Mouse (Mus musculus): ENCODE measurements around the gene Nap1l2. TPM values are rescaled to one million over a fixed set of nuclear protein-coding genes. Genes with fewer than 3 reads are reported as not detected.

Nap1l2 gene
- total and polyA plus RNA-seq, 2 experiments from 2014 or later: 45.0 to 96.5 TPM

DNA sequence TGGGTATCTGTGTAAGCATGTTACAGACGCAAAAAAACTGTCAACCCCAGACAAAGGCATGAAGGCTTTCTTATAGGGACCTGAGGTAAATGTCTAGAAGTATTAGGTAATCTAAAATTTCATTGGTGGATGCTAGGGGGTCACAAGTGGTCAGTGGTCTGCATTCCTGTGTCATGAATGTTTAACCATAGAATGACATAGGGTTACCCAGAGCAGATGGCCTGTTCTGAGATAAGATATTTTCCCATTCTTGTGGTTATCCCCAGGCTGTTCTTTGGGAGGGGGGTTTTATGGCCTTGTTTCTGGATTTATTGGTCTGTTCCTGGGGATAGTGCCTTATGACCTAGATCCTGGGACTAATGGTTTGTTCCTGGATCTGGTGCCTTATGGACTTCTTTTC, 30.3 kb downstream of the Nap1l2 start:
- Histone ChIP-seq H3K27me3 (ENCODE audit: insufficient read depth, low read length) (peaks cover 20% of the 10 kb centered on the region; the same call in 1 of the 2 replicates), H3K4me3 (ENCODE audit: low read depth, low read length) (no peak overlapping the region), H3K36me3 (ENCODE audit: insufficient read depth, low read length) (no peaks in the 10 kb centered on the region), H3K9ac (replicated peaks; ENCODE audit: low read length, poor library complexity, severe bottlenecking) (no peak overlapping the region), H3K27ac (ENCODE audit: low read depth, low read length) (no peak overlapping the region), H3K4me1 (ENCODE audit: insufficient read depth, low read length) (no peaks in the 10 kb centered on the region), H3K4me2 (ENCODE audit: low read depth, low read length, poor library complexity, severe bottlenecking) (no peak overlapping the region), H3K9me3 (ENCODE audit: low read length) (no peaks in the 10 kb centered on the region)
- TF ChIP-seq CTCF (IDR thresholded peaks at IDR 0.05): no peak
- ATAC-seq (ENCODE audit: low FRiP score) (no peak), DNase-seq (ENCODE audit: low spot score) (no peak)
- 77% methylated on average over 1 of the region's 1 CpGs for WGBS

DNA sequence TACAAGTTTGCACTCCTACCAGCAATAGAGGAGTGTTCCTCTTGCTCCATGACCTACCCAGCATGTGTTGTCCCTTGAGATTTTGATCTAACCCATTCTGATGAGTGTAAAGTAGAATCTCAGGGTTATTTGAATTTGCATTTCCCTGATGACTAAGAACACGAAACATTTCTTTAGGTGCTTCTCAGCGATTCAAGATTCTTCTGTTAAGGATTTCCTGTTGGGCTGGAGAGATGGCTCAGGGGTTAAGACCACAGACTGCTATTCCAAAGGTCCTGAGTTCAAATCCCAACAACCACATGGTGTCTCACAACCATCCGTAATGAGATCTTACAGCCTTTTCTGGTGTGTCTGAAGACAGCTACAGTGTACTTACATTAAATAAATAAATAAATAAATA, 47.9 kb downstream of the Nap1l2 start:
- no peak for TF ChIP-seq CTCF (IDR thresholded peaks at IDR 0.05)
- no peaks in the 10 kb centered on the region for H3K27me3 ChIP-seq (ENCODE audit: insufficient read depth, low read length)
- H3K9me3 ChIP-seq (ENCODE audit: low read length): no peaks in the 10 kb centered on the region
- H3K4me2 ChIP-seq (ENCODE audit: low read depth, low read length, poor library complexity, severe bottlenecking): no peak overlapping the region
- no peaks in the 10 kb centered on the region for H3K4me1 ChIP-seq (ENCODE audit: insufficient read depth, low read length)
- H3K27ac ChIP-seq (ENCODE audit: low read depth, low read length): no peak overlapping the region
- no peaks in the 10 kb centered on the region for H3K36me3 ChIP-seq (ENCODE audit: insufficient read depth, low read length)
- no peak overlapping the region for H3K4me3 ChIP-seq (ENCODE audit: low read depth, low read length)
- no peak overlapping the region for H3K9ac ChIP-seq (replicated peaks; ENCODE audit: low read length, poor library complexity, severe bottlenecking)
- ATAC-seq (ENCODE audit: low FRiP score): no peak
- DNase-seq (ENCODE audit: low spot score): no peak
- WGBS: 76% methylated on average over 3 of the region's 3 CpGs

Other genes starting within 250 kb of the Nap1l2 start
- not detected in 2 replicates for gene Cdx4, start 134.8 kb upstream of the Nap1l2 start, total RNA-seq (2014; rRNA removed)
- not detected in 2 replicates for gene Cdx4, start 134.8 kb upstream of the Nap1l2 start, polyA plus RNA-seq (2015; fragmentation: Nextera tagmentation; extraction: Ambion mirVana)
- gene Chic1, start 169.8 kb upstream of the Nap1l2 start, total RNA-seq (2014; rRNA removed): 9.7 and 13.7 TPM in 2 replicates
- 3.3 and 5.1 TPM in 2 replicates for gene Chic1, start 169.8 kb upstream of the Nap1l2 start, polyA plus RNA-seq (2015; fragmentation: Nextera tagmentation; extraction: Ambion mirVana)
- gene Tsx, start 227.8 kb upstream of the Nap1l2 start, total RNA-seq (2014; rRNA removed): not detected in 2 replicates
- 0.20 and 0.21 TPM in 2 replicates for gene Tsx, start 227.8 kb upstream of the Nap1l2 start, polyA plus RNA-seq (2015; fragmentation: Nextera tagmentation; extraction: Ambion mirVana)
- 2.0 TPM in 1 of 2 replicates, not detected in the other for gene Gm26992, start 235.4 kb upstream of the Nap1l2 start, total RNA-seq (2014; rRNA removed)
- 0.63 TPM in 1 of 2 replicates, not detected in the other for gene Gm26992, start 235.4 kb upstream of the Nap1l2 start, polyA plus RNA-seq (2015; fragmentation: Nextera tagmentation; extraction: Ambion mirVana)